Mouse (Mus musculus): Measurements from ENCODE around the gene Rimbp2. TPM values are rescaled to one million over a fixed set of nuclear protein-coding genes. Genes with fewer than 3 reads are reported as not detected.

Gene Rimbp2
- polyA plus RNA-seq, 1 experiment, result not detected

DNA sequence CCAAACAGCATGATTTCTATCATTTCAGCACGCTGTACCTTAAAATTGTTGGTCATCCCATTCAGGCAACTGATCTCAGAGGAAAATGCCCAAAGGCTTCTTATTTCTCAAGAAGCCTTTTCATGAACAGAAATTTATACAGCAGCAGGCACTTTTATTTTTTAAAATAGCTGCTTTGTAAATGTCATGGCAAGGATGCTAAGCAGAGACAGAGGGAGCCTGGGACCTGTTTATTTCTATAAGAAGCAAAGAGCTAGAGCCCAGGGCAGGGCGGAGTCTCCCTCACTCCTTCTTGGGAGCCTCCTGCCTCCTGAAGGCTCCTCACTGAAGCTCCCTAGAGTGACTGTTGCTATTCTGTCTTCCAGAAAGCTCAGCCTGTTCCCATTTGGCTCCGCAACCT lies 40.9 kb downstream of the Rimbp2 start:
- Histone ChIP-seq H3K4me1 (ENCODE audit: control insufficient read depth, insufficient read depth, low read length) (peaks cover 19% of the 10 kb centered on the region), H3K4me3 (ENCODE audit: insufficient read depth, low read depth, low read length) (no peak overlapping the region), H3K27ac (ENCODE audit: insufficient read depth, low read depth, low read length) (peak overlapping the region; percentile 77)
- no peak for TF ChIP-seq CTCF (IDR thresholded peaks at IDR 0.05; ENCODE audit: insufficient read depth, low read depth, low read length)
- 76% methylated on average over 3 of the region's 3 CpGs for WGBS

DNA sequence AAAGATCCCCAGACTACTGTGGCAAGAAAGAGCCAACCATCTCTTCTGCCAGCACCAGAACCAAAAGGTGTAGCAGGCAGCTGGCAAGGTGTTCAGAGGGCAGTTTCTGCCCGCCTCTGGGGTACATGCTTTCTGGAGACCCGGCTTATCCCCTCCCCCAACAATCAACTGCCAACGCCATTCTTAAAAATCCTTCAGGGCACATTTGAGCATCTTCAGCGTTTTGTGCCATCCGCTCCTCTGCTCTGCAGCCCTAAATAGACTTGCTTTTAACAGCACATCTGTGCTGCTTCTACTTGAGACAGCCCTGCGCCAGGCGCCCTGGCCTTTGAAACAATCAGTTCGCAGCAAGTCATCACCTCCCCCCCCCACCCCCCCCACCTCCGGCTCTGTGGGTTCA lies 41.7 kb downstream of the Rimbp2 start:
- TF ChIP-seq CTCF (IDR thresholded peaks at IDR 0.05; ENCODE audit: insufficient read depth, low read depth, low read length), result no peak
- TF ChIP-seq POLR2A (IDR thresholded peaks at IDR 0.05; ENCODE audit: insufficient read depth, low read depth, low read length), result no peak
- 44% methylated on average over 8 of the region's 9 CpGs for WGBS
- Histone ChIP-seq H3K4me3 (ENCODE audit: insufficient read depth, low read depth, low read length) (no peak overlapping the region), H3K27ac (ENCODE audit: insufficient read depth, low read depth, low read length) (peak overlapping the region; percentile 89), H3K4me1 (ENCODE audit: control insufficient read depth, insufficient read depth, low read length) (peaks cover 20% of the 10 kb centered on the region)

DNA sequence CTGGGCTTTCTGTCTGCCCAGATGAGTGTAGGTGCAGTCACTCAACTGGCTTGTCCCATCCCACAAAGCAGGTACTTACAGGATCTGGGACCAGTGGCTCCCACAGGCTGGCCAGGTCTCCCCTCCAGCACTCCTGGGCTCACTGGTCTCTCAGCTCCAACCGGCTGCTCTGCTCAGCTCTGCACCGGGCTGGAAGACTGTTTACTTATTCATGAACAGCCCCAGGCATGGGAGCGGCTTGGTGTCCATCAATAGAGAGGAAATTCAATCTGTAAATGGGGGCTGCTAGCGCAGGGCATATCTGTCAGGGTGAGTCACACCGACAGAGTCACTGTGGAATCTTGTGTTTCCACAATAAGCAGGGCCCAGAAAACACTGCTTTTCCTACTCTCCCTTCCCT lies 49.2 kb downstream of the Rimbp2 start:
- no peak overlapping the region for H3K4me3 ChIP-seq (ENCODE audit: insufficient read depth, low read depth, low read length)
- peaks cover 19% of the 10 kb centered on the region for H3K4me1 ChIP-seq (ENCODE audit: control insufficient read depth, insufficient read depth, low read length)
- no peak overlapping the region for H3K27ac ChIP-seq (ENCODE audit: insufficient read depth, low read depth, low read length)
- 45% methylated on average over 5 of the region's 5 CpGs for WGBS
- no peak for TF ChIP-seq POLR2A (IDR thresholded peaks at IDR 0.05; ENCODE audit: insufficient read depth, low read depth, low read length)
- no peak for TF ChIP-seq CTCF (IDR thresholded peaks at IDR 0.05; ENCODE audit: insufficient read depth, low read depth, low read length)

DNA sequence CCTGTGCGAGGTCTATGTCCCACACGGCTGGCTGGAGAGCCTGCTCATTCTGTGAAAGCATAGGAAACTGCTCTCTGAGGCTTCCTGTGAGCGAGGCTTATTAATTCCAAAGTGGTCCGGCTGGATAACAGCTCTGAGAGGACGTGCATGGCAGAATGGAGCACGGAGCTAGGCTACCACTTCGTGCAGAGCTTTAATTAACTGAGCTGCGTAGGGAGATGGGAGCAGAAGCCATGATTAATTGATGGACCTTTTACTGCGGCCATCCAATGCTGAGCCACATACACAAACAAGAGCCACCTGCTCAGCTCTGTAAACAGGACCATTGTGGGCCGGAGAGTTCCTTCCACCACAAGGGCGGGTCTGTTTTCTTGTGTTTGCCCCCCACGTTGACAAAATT lies 50.2 kb downstream of the Rimbp2 start:
- H3K4me3 ChIP-seq (ENCODE audit: insufficient read depth, low read depth, low read length), result no peak overlapping the region
- H3K4me1 ChIP-seq (ENCODE audit: control insufficient read depth, insufficient read depth, low read length), result peaks cover 17% of the 10 kb centered on the region
- no peak for TF ChIP-seq POLR2A (IDR thresholded peaks at IDR 0.05; ENCODE audit: insufficient read depth, low read depth, low read length)
- no peak for TF ChIP-seq CTCF (IDR thresholded peaks at IDR 0.05; ENCODE audit: insufficient read depth, low read depth, low read length)
- WGBS, result 44% methylated on average over 12 of the region's 12 CpGs
- H3K27ac ChIP-seq (ENCODE audit: insufficient read depth, low read depth, low read length), result no peak overlapping the region

DNA sequence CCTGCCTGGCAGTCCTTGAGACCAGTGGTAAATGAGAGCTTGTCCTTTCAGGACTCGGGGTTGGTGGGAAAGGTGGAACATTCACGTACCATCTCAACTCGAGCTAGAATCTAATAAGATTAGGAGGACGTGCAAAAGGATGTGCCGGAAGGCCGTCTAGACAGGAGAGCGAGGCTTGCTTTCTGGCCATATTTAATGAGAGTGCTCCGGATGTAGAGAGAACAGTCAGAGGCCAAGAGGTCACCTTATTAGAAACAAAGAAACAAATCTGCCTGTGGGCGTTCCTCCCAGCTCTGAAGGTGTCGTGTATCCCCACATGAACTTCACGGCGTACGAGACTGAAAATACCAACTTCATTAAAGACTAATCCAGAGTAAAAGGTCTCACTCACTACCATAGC lies 53.3 kb downstream of the Rimbp2 start:
- Histone ChIP-seq H3K4me1 (ENCODE audit: control insufficient read depth, insufficient read depth, low read length) (peaks cover 12% of the 10 kb centered on the region), H3K4me3 (ENCODE audit: insufficient read depth, low read depth, low read length) (no peak overlapping the region), H3K27ac (ENCODE audit: insufficient read depth, low read depth, low read length) (no peak overlapping the region)
- TF ChIP-seq CTCF (IDR thresholded peaks at IDR 0.05; ENCODE audit: insufficient read depth, low read depth, low read length), result no peak
- WGBS, result 68% methylated on average over 13 of the region's 13 CpGs

DNA sequence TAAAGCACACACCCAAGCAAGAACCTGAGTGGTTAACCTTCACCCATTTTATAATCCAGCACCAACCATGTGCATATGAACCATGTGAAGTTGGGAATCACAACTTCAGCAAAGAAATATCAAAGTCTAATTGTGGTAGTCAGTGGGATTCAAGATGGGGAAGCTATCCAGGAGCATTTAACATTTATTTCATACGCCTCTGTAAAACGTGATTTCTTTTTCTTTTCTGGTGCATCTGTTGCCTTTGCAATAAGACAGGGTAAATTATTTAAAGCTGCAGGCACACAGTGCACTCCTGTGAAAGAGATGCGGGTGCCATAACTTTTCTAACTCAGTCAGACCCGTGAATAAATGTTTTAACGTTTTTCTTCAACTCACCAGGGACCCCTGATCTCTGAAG lies 58.4 kb downstream of the Rimbp2 start:
- 79% methylated on average over 5 of the region's 5 CpGs for WGBS
- Histone ChIP-seq H3K4me3 (ENCODE audit: insufficient read depth, low read depth, low read length) (no peak overlapping the region), H3K4me1 (ENCODE audit: control insufficient read depth, insufficient read depth, low read length) (0 out of 2 replicates have a peak, but pooled peaks cover 2% of the 10 kb centered on the region), H3K27ac (ENCODE audit: insufficient read depth, low read depth, low read length) (no peak overlapping the region)
- TF ChIP-seq CTCF (IDR thresholded peaks at IDR 0.05; ENCODE audit: insufficient read depth, low read depth, low read length), result no peak
- TF ChIP-seq POLR2A (IDR thresholded peaks at IDR 0.05; ENCODE audit: insufficient read depth, low read depth, low read length), result no peak

DNA sequence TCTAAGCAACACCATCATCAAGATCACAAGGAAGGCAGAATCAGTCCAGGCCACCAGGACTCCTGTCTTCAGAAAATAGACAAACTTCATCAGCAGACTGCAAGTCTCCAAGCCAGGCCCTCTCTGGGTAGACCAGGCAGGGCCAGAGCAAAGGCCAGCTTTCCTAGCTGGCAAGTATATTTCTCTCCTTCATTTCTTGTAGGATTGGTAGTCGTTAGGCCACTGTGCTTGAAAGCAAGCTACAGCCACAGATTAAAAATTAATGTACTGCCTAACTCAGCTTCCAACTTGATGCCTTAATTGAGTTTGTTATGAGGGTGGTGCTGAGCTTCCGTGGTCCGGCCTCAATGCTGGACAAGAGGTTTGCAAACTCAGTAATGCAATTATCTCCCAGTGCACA lies 65.7 kb downstream of the Rimbp2 start:
- TF ChIP-seq CTCF (IDR thresholded peaks at IDR 0.05; ENCODE audit: insufficient read depth, low read depth, low read length), result no peak
- TF ChIP-seq POLR2A (IDR thresholded peaks at IDR 0.05; ENCODE audit: insufficient read depth, low read depth, low read length), result no peak
- WGBS, result 64% methylated on average over 3 of the region's 3 CpGs
- Histone ChIP-seq H3K4me1 (ENCODE audit: control insufficient read depth, insufficient read depth, low read length) (peaks cover 2% of the 10 kb centered on the region; the same call in 1 of the 2 replicates), H3K27ac (ENCODE audit: insufficient read depth, low read depth, low read length) (no peak overlapping the region), H3K4me3 (ENCODE audit: insufficient read depth, low read depth, low read length) (no peak overlapping the region)

DNA sequence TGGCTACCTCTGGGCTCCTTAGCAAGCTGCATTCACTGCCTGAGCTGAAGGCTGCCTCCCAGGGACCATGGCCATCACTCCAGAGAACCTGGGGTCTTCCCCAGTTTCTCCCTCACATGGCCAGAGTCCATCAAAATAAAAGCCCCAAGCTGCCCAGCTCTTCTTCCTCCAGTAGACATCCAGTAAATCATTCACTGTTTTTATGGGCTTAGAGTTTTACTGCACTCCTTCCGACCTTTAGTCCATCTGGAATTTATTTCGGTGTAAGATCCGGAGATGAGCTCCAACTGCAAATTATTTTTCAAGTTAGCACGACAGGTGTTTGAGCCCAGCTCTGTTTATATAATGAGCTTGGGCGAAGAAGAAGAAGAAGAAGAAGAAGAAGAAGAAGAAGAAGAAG lies 69.0 kb downstream of the Rimbp2 start:
- H3K4me1 ChIP-seq (ENCODE audit: control insufficient read depth, insufficient read depth, low read length), result peaks cover 8% of the 10 kb centered on the region
- WGBS, result 83% methylated on average over 5 of the region's 5 CpGs
- H3K4me3 ChIP-seq (ENCODE audit: insufficient read depth, low read depth, low read length), result no peak overlapping the region
- TF ChIP-seq CTCF (IDR thresholded peaks at IDR 0.05; ENCODE audit: insufficient read depth, low read depth, low read length) (no peak), POLR2A (IDR thresholded peaks at IDR 0.05; ENCODE audit: insufficient read depth, low read depth, low read length) (no peak)
- no peak overlapping the region for H3K27ac ChIP-seq (ENCODE audit: insufficient read depth, low read depth, low read length)

DNA sequence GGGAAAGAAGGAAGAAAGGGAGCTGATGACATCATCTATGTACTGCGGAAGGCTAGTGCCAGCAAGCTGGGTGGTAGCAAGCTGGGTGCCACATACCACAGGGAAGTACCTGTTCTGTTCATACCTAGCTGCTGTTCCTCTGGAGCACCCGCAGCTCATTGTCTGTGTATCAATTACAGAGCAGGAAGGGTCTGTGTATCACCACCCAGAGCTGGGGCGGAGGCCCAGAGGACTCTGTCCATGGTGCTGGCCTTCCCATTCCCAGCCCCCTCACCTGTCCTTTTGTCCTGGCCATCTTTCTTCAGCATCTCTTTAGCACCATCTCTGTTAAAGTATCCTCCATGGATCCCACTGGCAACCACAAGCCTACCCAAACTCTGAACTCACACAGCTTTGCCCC lies 74.2 kb downstream of the Rimbp2 start:
- 65% methylated on average over 3 of the region's 3 CpGs for WGBS
- TF ChIP-seq CTCF (IDR thresholded peaks at IDR 0.05; ENCODE audit: insufficient read depth, low read depth, low read length), result no peak
- TF ChIP-seq POLR2A (IDR thresholded peaks at IDR 0.05; ENCODE audit: insufficient read depth, low read depth, low read length), result no peak
- peaks cover 28% of the 10 kb centered on the region for H3K4me1 ChIP-seq (ENCODE audit: control insufficient read depth, insufficient read depth, low read length)
- H3K27ac ChIP-seq (ENCODE audit: insufficient read depth, low read depth, low read length), result no peak overlapping the region
- no peak overlapping the region for H3K4me3 ChIP-seq (ENCODE audit: insufficient read depth, low read depth, low read length)

DNA sequence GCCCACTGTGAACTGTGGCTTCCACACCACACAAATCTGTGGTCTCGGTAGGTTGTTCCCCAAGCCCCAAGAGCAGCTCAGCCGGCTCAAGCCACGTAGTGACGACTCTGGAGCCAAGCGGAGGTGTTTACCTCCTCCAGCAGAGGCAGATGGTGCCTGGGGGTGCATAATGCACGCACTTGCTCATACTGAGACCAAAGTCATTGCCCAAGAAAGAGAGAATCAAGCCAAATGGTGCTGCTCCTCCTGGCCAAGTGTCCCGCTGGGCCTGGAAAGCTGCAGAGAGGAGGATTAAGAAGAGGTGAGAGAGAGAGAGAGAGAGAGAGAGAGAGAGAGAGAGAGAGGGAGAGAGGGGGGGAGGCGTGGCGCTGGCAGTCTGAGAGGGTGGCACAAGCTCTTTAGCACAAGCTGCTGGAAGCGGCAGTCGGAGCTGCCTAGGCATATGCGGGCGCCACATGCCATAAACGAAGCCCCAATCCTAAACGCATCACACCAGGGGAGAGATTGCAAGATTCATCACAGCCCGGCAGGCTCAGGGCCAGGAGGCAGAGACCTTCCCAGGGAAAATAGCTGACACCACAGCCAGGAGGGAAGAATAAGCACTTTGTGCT lies 75.8 kb downstream of the Rimbp2 start:
- no peak overlapping the region for H3K4me3 ChIP-seq (ENCODE audit: insufficient read depth, low read depth, low read length)
- H3K27ac ChIP-seq (ENCODE audit: insufficient read depth, low read depth, low read length), result peak overlapping the region; percentile 28; the same call in 1 of the 2 replicates
- TF ChIP-seq CTCF (IDR thresholded peaks at IDR 0.05; ENCODE audit: insufficient read depth, low read depth, low read length) (no peak), POLR2A (IDR thresholded peaks at IDR 0.05; ENCODE audit: insufficient read depth, low read depth, low read length) (no peak)
- peaks cover 28% of the 10 kb centered on the region for H3K4me1 ChIP-seq (ENCODE audit: control insufficient read depth, insufficient read depth, low read length)
- WGBS, result 12% methylated on average over 14 of the region's 16 CpGs
